Mouse (Mus musculus): ENCODE data around the gene Vps37d. TPM values are rescaled to one million over a fixed set of nuclear protein-coding genes. Genes with fewer than 3 reads are reported as not detected.

Vps37d gene
- polyA plus RNA-seq (2015; fragmentation: Nextera tagmentation; extraction: Ambion mirVana): 9.2 and 10.9 TPM in 2 replicates

GRCm38 (mm10) chr5:135077564-135078481 is at the start of gene Vps37d:
Gene Vps37d, minus strand, starts transcription at chr5:135078266.
- H3K36me3 ChIP-seq: peaks cover 20% of the 10 kb centered on the region
- WGBS: under 1% methylated on average over 75 of the region's 83 CpGs
- H3K9ac ChIP-seq: peak within 1 kb of the TSS; percentile 99
- H3K4me3 ChIP-seq (replicated peaks): peak within 1 kb of the TSS; percentile 96
- ATAC-seq (replicated peaks; ENCODE audit: low FRiP score): peak; percentile 79
- H3K9me3 ChIP-seq (replicated peaks): no peaks in the 10 kb centered on the region
- H3K27me3 ChIP-seq: 0 out of 2 replicates have a peak, but pooled peaks cover 4% of the 10 kb centered on the region
- H3K27ac ChIP-seq: peak within 1 kb of the TSS; percentile 92
- H3K4me2 ChIP-seq: peak within 1 kb of the TSS; percentile 88
- H3K4me1 ChIP-seq: peaks cover 37% of the 10 kb centered on the region

- no peak for ATAC-seq (replicated peaks; ENCODE audit: low FRiP score)
- Histone ChIP-seq H3K9me3 (replicated peaks) (no peaks in the 10 kb centered on the region), H3K4me1 (no peaks in the 10 kb centered on the region), H3K9ac (no peak overlapping the region), H3K4me2 (no peak overlapping the region), H3K4me3 (replicated peaks) (no peak overlapping the region), H3K36me3 (no peaks in the 10 kb centered on the region), H3K27ac (no peak overlapping the region), H3K27me3 (peaks cover 17% of the 10 kb centered on the region)
- WGBS: 77% methylated on average over 6 of the region's 6 CpGs
Measured at GRCm38 (mm10) chr5:135127669-135128068, 49.6 kb upstream of the Vps37d start.

- no peaks in the 10 kb centered on the region for H3K9me3 ChIP-seq (replicated peaks)
- no peak overlapping the region for H3K9ac ChIP-seq
- H3K27me3 ChIP-seq: peaks cover 24% of the 10 kb centered on the region
- no peaks in the 10 kb centered on the region for H3K36me3 ChIP-seq
- no peaks in the 10 kb centered on the region for H3K4me1 ChIP-seq
- WGBS: 75% methylated on average over 6 of the region's 6 CpGs
- ATAC-seq (replicated peaks; ENCODE audit: low FRiP score): no peak
- H3K4me2 ChIP-seq: no peak overlapping the region
- H3K4me3 ChIP-seq (replicated peaks): no peak overlapping the region
- no peak overlapping the region for H3K27ac ChIP-seq
Measured at GRCm38 (mm10) chr5:135126121-135126520, 48.1 kb upstream of the Vps37d start.

- Histone ChIP-seq H3K9ac (no peak overlapping the region), H3K9me3 (replicated peaks) (no peaks in the 10 kb centered on the region), H3K27me3 (peaks cover 25% of the 10 kb centered on the region), H3K4me2 (no peak overlapping the region), H3K36me3 (no peaks in the 10 kb centered on the region), H3K4me3 (replicated peaks) (no peak overlapping the region), H3K4me1 (peaks cover 4% of the 10 kb centered on the region; the same call in 1 of the 2 replicates), H3K27ac (no peak overlapping the region)
- no peak for ATAC-seq (replicated peaks; ENCODE audit: low FRiP score)
- WGBS: 62% methylated on average over 4 of the region's 4 CpGs
Measured at GRCm38 (mm10) chr5:135120753-135121152, 42.7 kb upstream of the Vps37d start.

GRCm38 (mm10) chr5:135118589-135119081 is 40.6 kb upstream of the Vps37d start:
- H3K27ac ChIP-seq: no peak overlapping the region
- H3K4me1 ChIP-seq: peaks cover 4% of the 10 kb centered on the region; the same call in 1 of the 2 replicates
- no peak overlapping the region for H3K4me3 ChIP-seq (replicated peaks)
- 20% methylated on average over 6 of the region's 6 CpGs for WGBS
- H3K36me3 ChIP-seq: no peaks in the 10 kb centered on the region
- H3K4me2 ChIP-seq: no peak overlapping the region
- no peak overlapping the region for H3K9ac ChIP-seq
- 0 out of 2 replicates have a peak, but pooled peaks have one; percentile 36 for ATAC-seq (replicated peaks; ENCODE audit: low FRiP score)
- H3K9me3 ChIP-seq (replicated peaks): no peaks in the 10 kb centered on the region
- H3K27me3 ChIP-seq: peaks cover 25% of the 10 kb centered on the region

- no peak overlapping the region for H3K4me2 ChIP-seq
- no peak overlapping the region for H3K27ac ChIP-seq
- H3K4me3 ChIP-seq (replicated peaks): no peak overlapping the region
- H3K9me3 ChIP-seq (replicated peaks): no peaks in the 10 kb centered on the region
- 81% methylated on average over 8 of the region's 8 CpGs for WGBS
- H3K27me3 ChIP-seq: 0 out of 2 replicates have a peak, but pooled peaks cover 2% of the 10 kb centered on the region
- no peak for ATAC-seq (replicated peaks; ENCODE audit: low FRiP score)
- no peaks in the 10 kb centered on the region for H3K36me3 ChIP-seq
- peaks cover 4% of the 10 kb centered on the region; the same call in 1 of the 2 replicates for H3K4me1 ChIP-seq
- no peak overlapping the region for H3K9ac ChIP-seq
Measured at GRCm38 (mm10) chr5:135115241-135115640, 37.2 kb upstream of the Vps37d start.

GRCm38 (mm10) chr5:135113782-135114181 is 35.7 kb upstream of the Vps37d start:
- Histone ChIP-seq H3K9me3 (replicated peaks) (no peaks in the 10 kb centered on the region), H3K4me2 (no peak overlapping the region), H3K9ac (no peak overlapping the region), H3K27ac (no peak overlapping the region), H3K27me3 (peaks cover 10% of the 10 kb centered on the region), H3K4me3 (replicated peaks) (no peak overlapping the region), H3K4me1 (peaks cover 6% of the 10 kb centered on the region; the same call in 1 of the 2 replicates), H3K36me3 (no peaks in the 10 kb centered on the region)
- no peak for ATAC-seq (replicated peaks; ENCODE audit: low FRiP score)
- 91% methylated on average over 11 of the region's 12 CpGs for WGBS

GRCm38 (mm10) chr5:135109976-135110375 is 31.9 kb upstream of the Vps37d start:
- WGBS: 46% methylated on average over 6 of the region's 6 CpGs
- Histone ChIP-seq H3K27ac (no peak overlapping the region), H3K9ac (no peak overlapping the region), H3K9me3 (replicated peaks) (no peaks in the 10 kb centered on the region), H3K4me2 (no peak overlapping the region), H3K27me3 (peaks cover 47% of the 10 kb centered on the region), H3K36me3 (no peaks in the 10 kb centered on the region), H3K4me3 (replicated peaks) (no peak overlapping the region), H3K4me1 (peaks cover 28% of the 10 kb centered on the region)
- ATAC-seq (replicated peaks; ENCODE audit: low FRiP score): no peak

GRCm38 (mm10) chr5:135109426-135109825 is 31.4 kb upstream of the Vps37d start:
- no peak for ATAC-seq (replicated peaks; ENCODE audit: low FRiP score)
- Histone ChIP-seq H3K27ac (no peak overlapping the region), H3K4me2 (no peak overlapping the region), H3K9me3 (replicated peaks) (no peaks in the 10 kb centered on the region), H3K36me3 (no peaks in the 10 kb centered on the region), H3K27me3 (peaks cover 51% of the 10 kb centered on the region), H3K9ac (no peak overlapping the region), H3K4me3 (replicated peaks) (no peak overlapping the region), H3K4me1 (peaks cover 28% of the 10 kb centered on the region)
- 92% methylated on average over 3 of the region's 3 CpGs for WGBS

- no peak overlapping the region for H3K27ac ChIP-seq
- no peak overlapping the region for H3K4me3 ChIP-seq (replicated peaks)
- peaks cover 28% of the 10 kb centered on the region for H3K4me1 ChIP-seq
- no peak overlapping the region for H3K4me2 ChIP-seq
- no peak overlapping the region for H3K9ac ChIP-seq
- H3K36me3 ChIP-seq: no peaks in the 10 kb centered on the region
- ATAC-seq (replicated peaks; ENCODE audit: low FRiP score): no peak
- WGBS: 50% methylated on average over 6 of the region's 6 CpGs
- H3K27me3 ChIP-seq: peaks cover 52% of the 10 kb centered on the region
- no peaks in the 10 kb centered on the region for H3K9me3 ChIP-seq (replicated peaks)
Measured at GRCm38 (mm10) chr5:135109017-135109416, 31.0 kb upstream of the Vps37d start.

GRCm38 (mm10) chr5:135107521-135108501 is 29.7 kb upstream of the Vps37d start:
- Histone ChIP-seq H3K4me3 (replicated peaks) (peak overlapping the region; percentile 57), H3K27ac (0 out of 2 replicates have a peak overlapping the region, but pooled peaks have one; percentile 37), H3K4me1 (peaks cover 28% of the 10 kb centered on the region), H3K4me2 (peak overlapping the region; percentile 97), H3K27me3 (peaks cover 52% of the 10 kb centered on the region), H3K36me3 (no peaks in the 10 kb centered on the region), H3K9ac (peak overlapping the region; percentile 55; the same call in 1 of the 2 replicates), H3K9me3 (replicated peaks) (no peaks in the 10 kb centered on the region)
- 7% methylated on average over 40 of the region's 40 CpGs for WGBS
- ATAC-seq (replicated peaks; ENCODE audit: low FRiP score): 0 out of 2 replicates have a peak, but pooled peaks have one; percentile 20

Measured in kidney, embryonic 15.5 days (tissue).